Mouse (Mus musculus) midbrain, postnatal 0 days (tissue): ENCODE measurements around the gene Zc3h12a. TPM values are rescaled to one million over a fixed set of nuclear protein-coding genes. Genes with fewer than 3 reads are reported as not detected.

ENCODE experiments used
- ATAC-seq: fragments of 200-750 bp; cut with Nextera tagmentation; 2 replicates; pipeline ENCODE4 v1.8.0; 2017; ENCODE audit warnings: moderate number of reproducible peaks, mild to moderate bottlenecking, moderate TSS enrichment, moderate library complexity; ENCODE audit not compliant: low FRiP score
- DNase-seq: peaks from one replicate; pipeline ENCODE4 v3.0.0-alpha.2; 2015; ENCODE audit warnings: low spot score
- H3K27ac ChIP-seq: fragments of 300-500 bp; sonication (generic); 2 replicates; pipeline ENCODE4 v1.5.1; 2014; ENCODE audit warnings: low read depth, mild to moderate bottlenecking, low read length, mixed read lengths
- H3K27me3 ChIP-seq: fragments of 300-500 bp; sonication (generic); 2 replicates; pipeline ENCODE4 v1.6.1; 2014; ENCODE audit warnings: low read length, control low read depth, mixed read lengths; ENCODE audit not compliant: insufficient read depth
- H3K36me3 ChIP-seq: fragments of 300-500 bp; sonication (generic); 2 replicates; pipeline ENCODE4 v1.6.1; 2014; ENCODE audit warnings: low read length, control low read depth, mixed read lengths; ENCODE audit not compliant: insufficient read depth
- H3K4me1 ChIP-seq: fragments of 300-500 bp; sonication (generic); 2 replicates; pipeline ENCODE4 v1.6.1; 2014; ENCODE audit warnings: mild to moderate bottlenecking, control low read depth, antibody characterized with exemption, low read length, mixed read lengths; ENCODE audit not compliant: insufficient read depth
- H3K4me2 ChIP-seq: fragments of 300-500 bp; sonication (generic); 2 replicates; pipeline ENCODE4 v1.6.1; 2014; ENCODE audit warnings: low read depth, mild to moderate bottlenecking, low read length, mixed read lengths; ENCODE audit not compliant: poor library complexity, severe bottlenecking
- H3K4me3 ChIP-seq: fragments of 300-500 bp; sonication (generic); 2 replicates; pipeline ENCODE4 v1.5.1; 2014; ENCODE audit warnings: low read depth, mild to moderate bottlenecking, low read length, moderate library complexity
- H3K9ac ChIP-seq: fragments of 300-500 bp; sonication (generic); replicated peaks from 2 replicates; pipeline ENCODE4 v1.6.1; 2014; ENCODE audit warnings: mild to moderate bottlenecking, low read length, moderate library complexity, mixed read lengths; ENCODE audit not compliant: poor library complexity, severe bottlenecking
- H3K9me3 ChIP-seq: fragments of 300-500 bp; sonication (generic); 2 replicates; pipeline ENCODE4 v1.6.1; 2016; ENCODE audit warnings: low read length, control low read depth
- CTCF ChIP-seq: IDR thresholded peaks from 2 replicates; pipeline ENCODE4 v1.5.1; 2016; ENCODE audit warnings: antibody characterized with exemption, mild to moderate bottlenecking
- WGBS: fragments of 180-500 bp; shearing (Covaris S2); extraction: QIAGEN DNeasy Blood & Tissue Kit; methylation state at CpG from one replicate; pipeline ENCODE4 v1.1.7; 2014; 5-methylcytosine and 5-hydroxymethylcytosine counted together
- polyA plus RNA-seq: library from polyadenylated mRNA; unstranded; fragments of >200 nt; fragmentation: Nextera tagmentation; extraction: Ambion mirVana; gene quantifications from 2 replicates; pipeline ENCODE4 v1.2.1, GENCODE M21; 2015
- total RNA-seq: library from RNA; depleted of rRNA; stranded (reverse); fragments of >200 nt; gene quantifications from 2 replicates; pipeline ENCODE4 v1.2.3, GENCODE M21; 2014

Gene Zc3h12a
- total and polyA plus RNA-seq, 2 experiments from 2014 or later: 0.12 to 0.88 TPM

DNA sequence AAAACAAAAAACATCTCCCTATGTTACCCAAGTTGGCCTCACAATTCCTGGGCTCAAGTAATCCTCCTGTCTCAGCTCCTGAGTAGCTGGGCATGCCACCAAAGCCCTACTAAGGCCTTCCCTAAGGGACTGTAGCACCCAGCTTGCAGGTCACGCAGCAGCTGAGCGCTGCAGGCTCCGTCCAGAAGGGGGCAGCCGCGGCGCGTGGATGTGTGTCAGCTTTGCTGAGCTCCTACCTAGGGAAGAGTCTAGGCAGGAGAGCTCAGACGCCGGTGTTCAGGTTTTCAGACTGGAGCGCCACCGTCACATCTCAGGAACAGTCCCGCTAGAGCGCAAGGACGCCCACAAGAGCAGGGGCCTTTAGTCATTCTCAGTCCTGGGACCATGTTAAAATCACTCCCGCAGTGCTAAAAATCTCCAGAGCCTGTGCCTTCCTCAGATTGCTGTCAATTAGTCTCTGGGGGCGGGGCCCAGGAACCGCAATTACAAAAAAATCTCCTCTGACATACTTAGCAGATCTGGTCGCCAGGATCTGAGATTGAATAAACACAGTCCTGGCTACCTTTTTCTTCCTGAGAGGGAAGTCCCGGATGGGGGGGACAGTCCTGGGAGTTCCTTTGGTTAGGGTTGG lies 32.8 kb upstream of the Zc3h12a start:
- Histone ChIP-seq H3K27me3 (0 out of 2 replicates have a peak, but pooled peaks cover 3% of the 10 kb centered on the region), H3K4me2 (peak overlapping the region; percentile 29; the same call in 1 of the 2 replicates), H3K4me3 (no peak overlapping the region), H3K9me3 (no peaks in the 10 kb centered on the region), H3K36me3 (no peaks in the 10 kb centered on the region), H3K9ac (no peak overlapping the region), H3K4me1 (no peaks in the 10 kb centered on the region), H3K27ac (no peak overlapping the region)
- DNase-seq (peak; percentile 92), ATAC-seq (peak; percentile 63; the same call in 1 of the 2 replicates)
- peak; percentile 96 for TF ChIP-seq CTCF
- 7% methylated on average over 19 of the region's 19 CpGs for WGBS

DNA sequence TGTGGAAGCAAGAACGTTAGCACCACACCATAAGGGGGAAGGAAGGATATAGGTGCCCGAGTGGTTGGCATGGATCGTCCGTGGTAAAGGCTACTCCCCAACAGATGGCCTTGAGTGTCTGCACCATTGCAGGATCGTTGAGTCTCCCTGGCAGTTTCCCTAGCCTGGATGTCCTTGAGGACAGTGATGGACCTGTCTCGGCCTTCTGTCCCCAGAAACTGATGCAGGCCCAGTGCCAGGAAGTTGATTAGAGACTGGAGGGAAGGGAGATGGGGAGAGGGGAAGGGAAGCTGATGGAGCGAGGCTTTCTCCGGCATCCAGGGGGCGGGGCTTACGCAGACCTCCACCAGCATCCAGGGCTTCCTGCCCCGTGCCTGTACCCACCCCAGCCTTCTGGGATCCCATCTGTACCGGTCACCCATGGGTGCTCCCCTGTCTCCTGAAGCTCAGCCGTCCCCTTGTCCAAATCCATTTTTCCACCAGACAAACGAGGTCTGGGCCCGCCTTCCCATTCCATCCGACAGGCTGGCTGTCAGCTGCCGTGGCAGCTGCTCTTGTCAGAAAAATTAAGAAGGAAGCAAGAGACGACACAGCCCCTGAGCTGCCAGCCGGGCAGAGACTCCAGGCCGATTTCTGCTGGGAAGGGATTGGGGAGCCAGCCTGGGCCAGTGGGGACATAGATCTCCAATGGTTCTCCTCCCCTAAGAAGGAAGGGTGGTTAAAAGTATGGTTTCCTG lies 31.1 kb upstream of the Zc3h12a start:
- no peak overlapping the region for H3K4me2 ChIP-seq
- H3K4me3 ChIP-seq: no peak overlapping the region
- TF ChIP-seq CTCF: no peak
- H3K9ac ChIP-seq: no peak overlapping the region
- H3K4me1 ChIP-seq: no peaks in the 10 kb centered on the region
- no peaks in the 10 kb centered on the region for H3K9me3 ChIP-seq
- DNase-seq (peak; percentile 80), ATAC-seq (peak; percentile 22; the same call in 1 of the 2 replicates)
- whole genome bisulfite sequencing: 48% methylated on average over 20 of the region's 20 CpGs
- H3K27ac ChIP-seq: no peak overlapping the region
- 0 out of 2 replicates have a peak, but pooled peaks cover 3% of the 10 kb centered on the region for H3K27me3 ChIP-seq
- no peaks in the 10 kb centered on the region for H3K36me3 ChIP-seq

DNA sequence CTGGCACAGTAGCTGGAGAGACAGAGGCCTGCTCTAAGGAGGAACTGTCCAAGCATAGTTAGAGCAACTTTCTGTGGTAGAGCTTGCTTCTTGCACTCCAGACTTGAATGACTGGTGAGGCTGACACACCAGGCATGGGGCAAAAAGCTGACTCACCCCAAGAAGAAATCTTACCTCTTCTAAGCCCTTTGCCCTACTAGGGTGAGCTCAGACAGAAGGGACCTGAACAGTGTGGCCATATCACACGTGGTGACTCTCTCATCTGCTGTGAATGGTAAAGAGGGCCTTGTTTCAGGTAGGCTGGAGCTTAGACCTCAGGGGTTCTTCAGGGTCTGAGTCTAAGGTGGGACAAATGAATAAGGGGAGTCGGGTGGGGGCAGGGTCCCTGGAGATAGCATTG lies 30.4 kb upstream of the Zc3h12a start:
- Histone ChIP-seq H3K4me2 (no peak overlapping the region), H3K4me3 (no peak overlapping the region), H3K36me3 (no peaks in the 10 kb centered on the region), H3K9ac (no peak overlapping the region), H3K27ac (no peak overlapping the region), H3K27me3 (0 out of 2 replicates have a peak, but pooled peaks cover 3% of the 10 kb centered on the region), H3K9me3 (no peaks in the 10 kb centered on the region), H3K4me1 (no peaks in the 10 kb centered on the region)
- 88% methylated on average over 2 of the region's 2 CpGs for WGBS
- ATAC-seq (no peak), DNase-seq (no peak)
- TF ChIP-seq CTCF: no peak

DNA sequence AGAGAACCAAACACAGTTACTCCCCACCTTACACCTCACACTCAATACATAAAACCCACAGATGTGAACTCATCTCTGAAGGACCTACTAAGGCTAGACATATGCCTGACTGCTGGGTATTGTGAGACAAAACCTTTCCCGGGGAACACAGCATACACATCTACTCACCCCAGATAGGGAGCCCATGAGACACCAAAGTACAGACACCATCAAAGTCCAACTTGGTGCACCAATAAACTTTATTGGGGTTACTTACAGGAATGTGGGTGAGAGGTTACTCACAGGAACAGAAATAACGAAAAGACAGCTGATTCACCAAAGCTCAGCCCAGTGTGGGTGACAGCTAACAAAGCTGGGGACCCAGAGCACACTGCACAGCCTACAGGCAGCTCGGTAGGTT lies 29.7 kb upstream of the Zc3h12a start:
- DNase-seq: no peak
- no peak overlapping the region for H3K9ac ChIP-seq
- no peak overlapping the region for H3K4me2 ChIP-seq
- no peak for TF ChIP-seq CTCF
- 0 out of 2 replicates have a peak, but pooled peaks cover 3% of the 10 kb centered on the region for H3K27me3 ChIP-seq
- H3K4me1 ChIP-seq: no peaks in the 10 kb centered on the region
- H3K36me3 ChIP-seq: no peaks in the 10 kb centered on the region
- WGBS: 88% methylated on average over 3 of the region's 3 CpGs
- H3K4me3 ChIP-seq: no peak overlapping the region
- no peaks in the 10 kb centered on the region for H3K9me3 ChIP-seq
- ATAC-seq: no peak
- no peak overlapping the region for H3K27ac ChIP-seq

- no peaks in the 10 kb centered on the region for H3K4me1 ChIP-seq
- no peak for TF ChIP-seq CTCF
- WGBS: 89% methylated on average over 5 of the region's 5 CpGs
Observed at GRCm38 (mm10) chr4:125155646-125156045, 28.0 kb upstream of the Zc3h12a start.

DNA sequence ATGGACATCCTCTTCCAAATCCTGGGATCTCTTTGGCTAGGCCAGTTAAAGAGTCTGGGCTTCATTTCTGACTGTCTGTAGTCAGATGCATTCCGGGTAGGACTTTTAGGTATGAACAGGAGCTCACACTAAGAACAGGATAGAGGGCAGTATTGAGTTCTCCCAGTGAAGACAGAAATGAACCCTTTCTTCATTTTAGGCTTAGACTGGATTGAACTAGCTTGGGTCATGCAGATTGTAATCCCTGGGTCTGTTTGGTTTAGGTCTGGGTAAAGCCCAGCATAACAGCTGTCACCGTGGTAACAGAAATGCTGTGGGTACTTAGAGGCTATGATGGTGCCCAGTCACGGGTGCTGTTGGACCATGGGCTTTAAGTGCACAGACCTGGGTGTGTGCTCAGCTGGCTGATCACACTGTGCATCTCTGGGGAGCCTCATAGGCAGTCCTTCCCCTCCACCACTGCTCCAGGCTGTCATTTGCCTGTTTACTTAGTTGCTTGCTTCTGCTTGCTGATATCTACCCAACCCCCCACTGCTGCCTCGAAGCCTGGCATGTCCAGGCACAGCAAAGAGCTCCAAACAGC lies 26.1 kb upstream of the Zc3h12a start:
- H3K4me1 ChIP-seq: no peaks in the 10 kb centered on the region
- H3K27ac ChIP-seq: no peak overlapping the region
- 71% methylated on average over 4 of the region's 4 CpGs for WGBS
- H3K27me3 ChIP-seq: 0 out of 2 replicates have a peak, but pooled peaks cover 3% of the 10 kb centered on the region
- H3K36me3 ChIP-seq: no peaks in the 10 kb centered on the region
- DNase-seq (no peak), ATAC-seq (no peak)
- TF ChIP-seq CTCF: no peak
- no peak overlapping the region for H3K4me3 ChIP-seq
- H3K9ac ChIP-seq: no peak overlapping the region
- no peaks in the 10 kb centered on the region for H3K9me3 ChIP-seq
- no peak overlapping the region for H3K4me2 ChIP-seq

More at GRCm38 (mm10) chr4:125155646-125156045, 28.0 kb upstream of the Zc3h12a start:
- no peak for DNase-seq
- H3K9ac ChIP-seq: no peak overlapping the region
- H3K36me3 ChIP-seq: no peaks in the 10 kb centered on the region
- no peaks in the 10 kb centered on the region for H3K9me3 ChIP-seq
- ATAC-seq: no peak
- no peak overlapping the region for H3K27ac ChIP-seq
- H3K4me2 ChIP-seq: no peak overlapping the region
- H3K4me3 ChIP-seq: no peak overlapping the region
- H3K27me3 ChIP-seq: 0 out of 2 replicates have a peak, but pooled peaks cover 3% of the 10 kb centered on the region
